Mouse (Mus musculus) heart, embryonic 11.5 days (tissue): ENCODE measurements around the gene Entpd5. TPM values are rescaled to one million over a fixed set of nuclear protein-coding genes. Genes with fewer than 3 reads are reported as not detected.
"Not testable (repeated sequence)": the region's sequence is repeated elsewhere in the genome, so short reads cannot be mapped to it uniquely, and the experiment has no call there.

Experiments used
- ATAC-seq: fragments of 200-750 bp; cut with Nextera tagmentation; replicated peaks from 2 replicates; pipeline ENCODE4 v1.8.0; 2017; ENCODE audit warnings: moderate library complexity; ENCODE audit not compliant: insufficient number of reproducible peaks, low FRiP score, low TSS enrichment
- H3K27ac ChIP-seq: fragments of 300-500 bp; sonication (generic); 2 replicates; pipeline ENCODE4 v1.5.1; 2014; ENCODE audit warnings: mild to moderate bottlenecking, low read depth, low read length
- H3K27me3 ChIP-seq: fragments of 300-500 bp; sonication (generic); 2 replicates; pipeline ENCODE4 v1.6.1; 2014; ENCODE audit warnings: mild to moderate bottlenecking, low read length, mixed read lengths; ENCODE audit not compliant: control insufficient read depth, insufficient read depth
- H3K36me3 ChIP-seq: fragments of 300-500 bp; sonication (generic); 2 replicates; pipeline ENCODE4 v1.6.1; 2014; ENCODE audit warnings: mild to moderate bottlenecking, low read length, moderate library complexity, mixed read lengths; ENCODE audit not compliant: control insufficient read depth, insufficient read depth
- H3K4me1 ChIP-seq: fragments of 300-500 bp; sonication (generic); 2 replicates; pipeline ENCODE4 v1.6.1; 2014; ENCODE audit warnings: low read length; ENCODE audit not compliant: control insufficient read depth, insufficient read depth
- H3K4me2 ChIP-seq: fragments of 300-500 bp; sonication (generic); 2 replicates; pipeline ENCODE4 v1.6.1; 2014; ENCODE audit warnings: mild to moderate bottlenecking, moderate library complexity
- H3K4me3 ChIP-seq: fragments of 300-500 bp; sonication (generic); 2 replicates; pipeline ENCODE4 v1.5.1; 2014; ENCODE audit warnings: low read depth, low read length
- H3K9ac ChIP-seq: fragments of 300-500 bp; sonication (generic); 2 replicates; pipeline ENCODE4 v1.6.1; 2014; ENCODE audit warnings: mild to moderate bottlenecking, low read depth, low read length, moderate library complexity
- H3K9me3 ChIP-seq: fragments of 300-500 bp; sonication (generic); replicated peaks from 2 replicates; pipeline ENCODE4 v1.6.1; 2016; ENCODE audit warnings: low read length; ENCODE audit not compliant: control insufficient read depth
- WGBS: fragments of 180-500 bp; shearing (Covaris S2); extraction: QIAGEN DNeasy Blood & Tissue Kit; methylation state at CpG from one replicate; pipeline ENCODE4 v1.1.7; 2014; ENCODE audit not compliant: insufficient replicate concordance; 5-methylcytosine and 5-hydroxymethylcytosine counted together
- polyA plus RNA-seq: library from polyadenylated mRNA; unstranded; fragments of >200 nt; fragmentation: Nextera tagmentation; extraction: Ambion mirVana; gene quantifications from 2 replicates; pipeline ENCODE4 v1.2.1, GENCODE M21; 2014

Gene Entpd5
- polyA plus RNA-seq, 1 experiment from 2014 or later = 26.9 TPM

- ATAC-seq = no peak
Observed at GRCm38 (mm10) chr12:84373831-84374481, 34.9 kb downstream of the Entpd5 start.

GRCm38 (mm10) chr12:84371647-84372046 is 37.2 kb downstream of the Entpd5 start:
- no peak overlapping the region for H3K9ac ChIP-seq
- no peaks in the 10 kb centered on the region for H3K27me3 ChIP-seq
- H3K4me3 ChIP-seq = no peak overlapping the region
- WGBS = 89% methylated on average over 5 of the region's 5 CpGs
- no peak for ATAC-seq
- H3K9me3 ChIP-seq = no peaks in the 10 kb centered on the region
- H3K36me3 ChIP-seq = peaks cover 39% of the 10 kb centered on the region
- no peaks in the 10 kb centered on the region for H3K4me1 ChIP-seq
- no peak overlapping the region for H3K27ac ChIP-seq
- no peak overlapping the region for H3K4me2 ChIP-seq

More at GRCm38 (mm10) chr12:84373831-84374481, 34.9 kb downstream of the Entpd5 start:
- H3K4me2 ChIP-seq = no peak overlapping the region
- peaks cover 31% of the 10 kb centered on the region for H3K36me3 ChIP-seq
- no peaks in the 10 kb centered on the region for H3K27me3 ChIP-seq
- H3K9ac ChIP-seq = 0 out of 2 replicates have a peak overlapping the region, but pooled peaks have one; percentile 43
- no peak overlapping the region for H3K4me3 ChIP-seq
- 70% methylated on average over 6 of the region's 6 CpGs for WGBS
- H3K4me1 ChIP-seq = no peaks in the 10 kb centered on the region
- no peaks in the 10 kb centered on the region for H3K9me3 ChIP-seq
- no peak overlapping the region for H3K27ac ChIP-seq

GRCm38 (mm10) chr12:84366971-84367370 is 41.9 kb downstream of the Entpd5 start:
- Histone ChIP-seq H3K4me2 (no peak overlapping the region), H3K9me3 (no peaks in the 10 kb centered on the region), H3K27me3 (no peaks in the 10 kb centered on the region), H3K4me1 (peaks cover 7% of the 10 kb centered on the region), H3K4me3 (no peak overlapping the region), H3K9ac (no peak overlapping the region), H3K36me3 (peaks cover 24% of the 10 kb centered on the region), H3K27ac (no peak overlapping the region)
- ATAC-seq = no peak
- 52% methylated on average over 9 of the region's 9 CpGs for WGBS

DNA sequence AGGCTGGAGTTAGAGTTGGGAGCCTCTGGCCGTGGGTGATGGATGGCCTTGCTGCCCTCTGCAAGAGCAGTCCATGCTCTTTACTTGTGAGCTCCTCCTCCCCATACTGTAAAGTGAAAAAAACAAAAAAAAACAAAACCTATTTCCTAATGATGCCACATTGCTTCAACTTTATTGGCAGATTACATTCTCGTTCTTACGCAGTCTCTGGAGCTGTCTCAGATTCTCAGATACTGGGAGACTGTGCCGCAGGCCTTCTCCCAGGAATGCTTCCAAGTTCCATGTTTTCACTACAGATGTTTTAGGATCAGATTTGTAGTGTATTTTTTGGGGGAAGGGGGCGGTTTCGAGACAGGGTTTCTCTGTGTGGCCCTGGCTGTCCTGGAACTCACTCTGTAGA is 43.7 kb downstream of the Entpd5 start:
- peaks cover 14% of the 10 kb centered on the region for H3K36me3 ChIP-seq
- H3K9ac ChIP-seq = no peak overlapping the region
- 92% methylated on average over 6 of the region's 6 CpGs for WGBS
- H3K27ac ChIP-seq = no peak overlapping the region
- H3K4me1 ChIP-seq = peaks cover 11% of the 10 kb centered on the region
- no peak overlapping the region for H3K4me3 ChIP-seq
- no peaks in the 10 kb centered on the region for H3K9me3 ChIP-seq
- ATAC-seq = no peak
- no peaks in the 10 kb centered on the region for H3K27me3 ChIP-seq
- H3K4me2 ChIP-seq = no peak overlapping the region

- WGBS = 70% methylated on average over 9 of the region's 9 CpGs
- 0 out of 2 replicates have a peak overlapping the region, but pooled peaks have one; percentile 0 for H3K4me2 ChIP-seq
- H3K36me3 ChIP-seq = peaks cover 12% of the 10 kb centered on the region
- peaks cover 11% of the 10 kb centered on the region for H3K4me1 ChIP-seq
- ATAC-seq = no peak
- no peak overlapping the region for H3K4me3 ChIP-seq
- H3K27ac ChIP-seq = no peak overlapping the region
- no peaks in the 10 kb centered on the region for H3K27me3 ChIP-seq
- no peaks in the 10 kb centered on the region for H3K9me3 ChIP-seq
- no peak overlapping the region for H3K9ac ChIP-seq
Observed at GRCm38 (mm10) chr12:84364291-84364690, 44.5 kb downstream of the Entpd5 start.

DNA sequence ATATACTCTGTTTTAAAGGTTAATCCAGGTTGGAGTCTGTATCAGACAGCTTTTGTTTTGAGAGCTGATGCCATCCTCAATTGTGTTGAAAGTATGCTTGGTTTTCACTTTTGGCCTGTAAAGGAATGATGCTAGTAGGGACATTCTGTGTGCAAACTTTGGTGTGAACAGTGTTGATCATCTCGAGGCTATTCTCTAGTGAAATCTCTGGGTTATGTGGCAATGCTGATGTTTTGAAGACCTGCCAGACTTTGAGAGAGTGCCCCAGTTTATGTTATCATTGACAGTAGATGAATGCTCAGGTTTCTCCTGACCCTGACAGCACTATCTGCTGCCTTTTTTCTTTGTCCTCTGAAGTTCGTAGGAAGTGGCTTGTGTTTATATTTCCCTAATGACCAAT is 46.0 kb downstream of the Entpd5 start:
- ATAC-seq = no peak
- H3K27me3 ChIP-seq = no peaks in the 10 kb centered on the region
- H3K9me3 ChIP-seq = no peaks in the 10 kb centered on the region
- H3K4me1 ChIP-seq = peaks cover 11% of the 10 kb centered on the region
- peak overlapping the region; percentile 90 for H3K4me2 ChIP-seq
- WGBS = 52% methylated on average over 2 of the region's 2 CpGs
- H3K27ac ChIP-seq = no peak overlapping the region
- H3K4me3 ChIP-seq = peak overlapping the region; percentile 99
- H3K36me3 ChIP-seq = no peaks in the 10 kb centered on the region
- H3K9ac ChIP-seq = no peak overlapping the region

DNA sequence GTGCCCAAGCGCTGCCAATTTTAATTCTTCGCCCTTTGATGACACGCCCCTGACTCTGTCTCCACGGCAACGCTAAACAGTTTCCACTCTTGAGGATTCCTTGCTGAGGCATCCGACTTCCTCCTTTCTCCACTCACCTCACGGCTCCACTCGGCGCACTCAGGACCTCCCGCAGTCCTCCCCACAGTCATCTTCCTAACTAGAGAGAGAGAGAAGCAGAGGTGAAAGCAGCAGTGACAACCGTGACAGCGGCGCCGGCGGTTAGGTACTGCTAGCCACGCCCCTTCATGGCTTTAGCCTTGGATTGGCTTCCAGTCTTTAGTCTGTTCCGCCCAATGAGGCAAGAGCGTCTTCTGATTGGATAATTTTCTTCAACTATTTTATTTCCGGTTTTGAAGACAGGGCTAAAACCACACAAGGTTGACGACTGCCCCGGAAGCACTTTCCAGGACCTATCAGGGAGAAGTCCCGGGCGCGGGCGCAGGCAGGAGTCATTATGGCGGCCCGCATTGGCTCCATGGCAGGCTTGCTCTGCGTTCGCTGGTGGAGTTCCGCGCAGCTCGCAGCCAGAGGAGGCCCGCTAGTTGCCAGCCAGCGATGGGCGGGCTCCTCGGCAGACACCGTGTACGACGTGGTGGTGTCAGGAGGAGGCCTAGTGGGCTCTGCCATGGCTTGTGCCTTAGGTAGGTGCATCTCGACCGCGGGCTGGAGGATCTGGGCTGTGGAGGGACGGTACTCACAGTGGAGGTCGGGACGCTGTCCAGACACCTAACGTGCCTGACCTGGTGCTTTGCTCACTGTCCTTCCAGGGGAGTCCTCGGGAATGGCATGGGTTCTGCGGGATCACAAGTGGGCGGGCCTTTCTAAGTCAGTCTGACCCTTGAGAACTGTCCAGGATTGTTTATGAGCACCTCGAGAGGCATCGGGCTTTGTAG is 47.0 kb downstream of the Entpd5 start, which contains the start of the genes Coq6 and Fam161b:
Gene Coq6 (plus strand): TSS at position 103 of the 935 bp plus-strand sequence.
Gene Fam161b (minus strand): TSS at position 279 of the 935 bp plus-strand sequence.
- WGBS = under 1% methylated on average over 51 of the region's 51 CpGs
- Histone ChIP-seq H3K9ac (peak within 1 kb of the TSS; percentile 96), H3K4me1 (peaks cover 11% of the 10 kb centered on the region), H3K36me3 (no peaks in the 10 kb centered on the region), H3K9me3 (no peaks in the 10 kb centered on the region), H3K4me2 (peak within 1 kb of the TSS; percentile 90), H3K4me3 (peak within 1 kb of the TSS; percentile 99), H3K27me3 (no peaks in the 10 kb centered on the region), H3K27ac (peak within 1 kb of the TSS; percentile 46; the same call in 1 of the 2 replicates)
- ATAC-seq = peak; percentile 96

DNA sequence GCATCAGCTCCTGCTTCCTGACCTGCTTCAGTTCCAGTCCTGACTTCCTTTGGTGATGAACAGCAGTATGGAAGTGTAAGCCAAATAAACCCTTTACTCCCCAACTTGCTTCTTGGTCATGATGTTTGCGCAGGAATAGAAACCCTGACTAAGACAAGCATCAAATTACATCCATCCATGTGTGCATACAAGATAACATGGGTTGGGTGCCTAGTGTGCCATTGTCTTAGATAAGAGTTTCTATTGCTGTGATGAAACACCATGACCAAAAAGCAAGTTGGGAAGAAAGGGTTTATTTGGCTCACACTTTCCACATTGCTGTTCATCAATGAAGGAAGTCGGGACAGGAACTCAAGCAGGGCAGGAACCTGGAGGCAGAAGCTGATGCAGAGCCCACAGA is 50.1 kb downstream of the Entpd5 start:
- not testable (repeated sequence) for H3K4me2 ChIP-seq
- 64% methylated on average over 2 of the region's 2 CpGs for WGBS

More for the DNA sequence above, 50.1 kb downstream of the Entpd5 start:
- H3K9me3 ChIP-seq, H3K27me3 ChIP-seq, H3K36me3 ChIP-seq, H3K4me3 ChIP-seq, ATAC-seq, H3K9ac ChIP-seq, H3K27ac ChIP-seq, H3K4me1 ChIP-seq: not testable (repeated sequence)
